Mouse (Mus musculus) liver, postnatal 0 days (tissue): ENCODE data around the gene Vmn1r85.

ENCODE experiments used
- CTCF ChIP-seq: sonication (generic); IDR thresholded peaks from 2 replicates; pipeline ENCODE4 v1.5.1; 2016; ENCODE audit warnings: antibody characterized with exemption, low read depth
- EP300 ChIP-seq: IDR thresholded peaks from 2 replicates; pipeline ENCODE4 v1.6.1; 2016; ENCODE audit warnings: antibody characterized with exemption, low read depth, mild to moderate bottlenecking

DNA sequence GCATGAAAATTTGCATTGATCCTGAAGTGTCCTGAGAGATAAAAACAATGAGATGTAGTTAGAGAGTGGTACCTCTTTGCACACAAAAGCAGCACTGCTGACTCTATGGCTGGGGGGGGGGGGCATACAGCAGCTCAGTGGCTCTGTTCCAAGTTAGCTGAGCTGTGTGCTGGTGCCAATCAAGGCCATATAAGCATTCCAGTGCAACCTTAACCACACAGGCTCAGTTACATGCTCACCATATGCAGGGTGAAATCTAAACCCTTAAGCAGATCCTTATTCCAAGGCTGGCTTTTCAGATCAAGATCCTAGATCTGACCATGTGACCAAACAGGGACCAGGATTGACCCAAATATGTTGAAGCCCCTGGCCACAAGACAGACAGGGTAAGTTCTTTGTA is 42.4 kb upstream of the Vmn1r85 start:
- no peak for TF ChIP-seq CTCF
- no peak for TF ChIP-seq EP300
